Mouse (Mus musculus): ENCODE results near the gene Ankrd42. TPM values are rescaled to one million over a fixed set of nuclear protein-coding genes. Genes with fewer than 3 reads are reported as not detected.

The Ankrd42 gene
- total RNA-seq (2021), result 1 to 10 TPM; 6.6 to 8.5 TPM
- polyA plus RNA-seq (2012; rRNA removed), result 1.1 and 1.3 TPM in 2 replicates
- long read RNA-seq, transcript Ankrd42-202 (12 exons, 2,782 nt), result major isoform, 7 of 9 reads
- long read RNA-seq, partial matches to known transcripts, result 1 of 9 reads
- long read RNA-seq, other reads (novel, unspliced or antisense), result 1 of 9 reads

DNA sequence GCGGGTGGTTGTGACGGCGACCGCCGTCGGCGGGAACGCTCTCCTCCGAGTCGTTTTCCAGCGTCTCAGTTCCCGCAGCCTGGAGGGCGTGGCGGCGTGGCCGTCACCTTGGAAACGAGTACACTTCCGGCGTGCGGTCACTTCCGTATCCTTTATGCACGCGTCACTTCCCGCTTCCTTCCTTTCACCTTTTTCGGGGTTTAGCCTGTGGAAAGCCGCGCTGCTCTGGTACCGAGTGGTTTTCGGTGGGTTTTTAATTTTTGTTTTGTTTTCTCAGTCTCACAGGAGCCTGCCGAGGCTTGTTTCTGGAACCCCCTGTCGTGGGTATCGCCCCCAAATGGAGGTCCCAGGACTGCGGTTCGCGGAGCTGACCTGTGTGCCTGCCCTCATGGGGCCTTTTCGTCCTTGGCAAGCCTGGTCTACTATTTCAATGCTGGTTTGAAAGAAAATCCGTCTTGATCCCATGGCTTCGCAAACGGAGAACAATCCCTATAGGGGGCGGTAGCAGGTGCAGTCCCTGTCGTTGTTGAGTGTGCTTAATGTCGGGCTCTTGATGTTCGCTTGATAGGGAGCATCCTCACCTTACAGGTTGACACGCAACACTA, at the start of gene Ankrd42:
Gene Ankrd42 (minus strand): TSS at position 122 of the 605 bp plus-strand sequence.
- DNase-seq, result peak; percentile 94

GRCm38 (mm10) chr7:92677346-92677745, 40.4 kb upstream of the Ankrd42 start:
- no peak for DNase-seq

- DNase-seq, result no peak
These were observed 38.2 kb upstream of the Ankrd42 start for GRCm38 (mm10) chr7:92675131-92675530.

- DNase-seq, result peak; percentile 97
These were observed 32.8 kb upstream of the Ankrd42 start, which contains the start of gene Pcf11 for GRCm38 (mm10) chr7:92669507-92670471. TSS of gene Pcf11 (minus strand) at chr7:92669934.

- DNase-seq, result peak; percentile 70
These were observed 32.0 kb upstream of the Ankrd42 start for GRCm38 (mm10) chr7:92668791-92669506.

DNA sequence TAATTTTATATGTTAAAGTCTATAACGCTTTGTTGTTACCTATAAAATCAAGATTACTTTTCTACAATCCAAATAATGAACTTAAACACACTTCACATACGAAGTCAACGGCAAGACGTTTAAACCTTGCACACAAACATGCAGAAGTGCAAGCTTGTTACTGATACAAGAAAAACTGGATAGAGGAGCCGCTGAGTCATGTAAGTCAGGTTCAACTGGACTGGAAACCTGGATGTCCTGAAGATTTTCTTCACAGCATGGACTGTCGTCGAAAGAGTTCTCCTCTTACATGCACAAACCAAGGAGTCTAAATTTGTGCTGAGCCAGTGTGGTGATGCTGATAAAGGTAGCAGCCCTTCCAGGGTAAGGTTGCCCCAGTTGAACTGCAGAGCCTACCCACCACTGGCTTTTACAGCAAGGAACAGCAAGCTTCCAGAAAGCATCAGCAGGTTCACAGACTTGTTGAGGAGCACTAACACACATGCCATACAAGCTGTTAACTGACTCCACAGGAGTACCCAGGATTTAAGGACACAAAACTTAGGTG, 29.4 kb upstream of the Ankrd42 start:
- no peak for DNase-seq

GRCm38 (mm10) chr7:92658050-92658449, 21.1 kb upstream of the Ankrd42 start:
- no peak for DNase-seq

- no peak for DNase-seq
These were observed 19.4 kb upstream of the Ankrd42 start for GRCm38 (mm10) chr7:92656386-92656785.

GRCm38 (mm10) chr7:92653329-92653728, 16.4 kb upstream of the Ankrd42 start:
- no peak for DNase-seq

GRCm38 (mm10) chr7:92647790-92648189, 10.8 kb upstream of the Ankrd42 start:
- no peak for DNase-seq

GRCm38 (mm10) chr7:92642358-92642757, 5.4 kb upstream of the Ankrd42 start:
- DNase-seq, result no peak

GRCm38 (mm10) chr7:92638050-92638449, 1.1 kb upstream of the Ankrd42 start:
- no peak for DNase-seq

DNA sequence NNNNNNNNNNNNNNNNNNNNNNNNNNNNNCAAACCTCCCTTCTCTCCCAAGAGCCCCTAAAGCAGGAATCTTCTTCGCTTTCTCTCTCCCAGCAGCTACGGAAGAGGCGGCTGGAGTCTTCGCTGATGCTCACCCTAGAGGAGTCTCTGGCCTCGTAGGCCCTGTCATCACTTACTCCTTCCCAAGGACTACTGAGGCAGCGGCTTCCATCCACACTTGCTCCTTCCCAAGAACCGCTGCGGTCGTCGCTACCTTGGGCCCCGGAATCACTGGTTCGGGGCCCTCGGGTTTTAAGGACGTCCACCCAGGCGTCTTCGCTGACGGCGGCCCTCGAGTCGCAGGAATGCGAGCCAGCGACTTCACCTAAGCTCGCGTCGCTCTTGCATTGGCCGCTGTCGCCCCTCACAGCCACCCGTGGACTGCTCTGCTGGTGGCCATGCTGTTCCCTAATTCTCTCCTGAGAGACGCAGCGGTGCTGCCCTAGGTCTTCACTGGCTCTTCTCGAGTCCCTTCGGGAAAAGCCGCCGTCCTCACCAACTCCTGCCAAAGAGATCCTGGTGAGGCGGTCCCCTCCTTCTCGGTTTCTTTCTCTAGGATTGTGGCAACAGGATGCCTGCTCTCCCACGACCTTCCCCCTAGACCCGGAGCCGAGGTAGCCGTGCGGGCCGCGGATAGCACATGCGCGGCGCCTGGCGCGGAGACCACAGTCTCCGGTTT, 489 bp downstream of the Ankrd42 start:
- DNase-seq, result no peak

GRCm38 (mm10) chr7:92630167-92630566, 6.8 kb downstream of the Ankrd42 start:
- DNase-seq, result peak; percentile 33

GRCm38 (mm10) chr7:92624488-92624887, 12.5 kb downstream of the Ankrd42 start:
- no peak for DNase-seq

GRCm38 (mm10) chr7:92610830-92611229, 26.1 kb downstream of the Ankrd42 start:
- no peak for DNase-seq

- DNase-seq, result peak; percentile 64
These were observed 32.0 kb downstream of the Ankrd42 start for GRCm38 (mm10) chr7:92604961-92605360.

DNA sequence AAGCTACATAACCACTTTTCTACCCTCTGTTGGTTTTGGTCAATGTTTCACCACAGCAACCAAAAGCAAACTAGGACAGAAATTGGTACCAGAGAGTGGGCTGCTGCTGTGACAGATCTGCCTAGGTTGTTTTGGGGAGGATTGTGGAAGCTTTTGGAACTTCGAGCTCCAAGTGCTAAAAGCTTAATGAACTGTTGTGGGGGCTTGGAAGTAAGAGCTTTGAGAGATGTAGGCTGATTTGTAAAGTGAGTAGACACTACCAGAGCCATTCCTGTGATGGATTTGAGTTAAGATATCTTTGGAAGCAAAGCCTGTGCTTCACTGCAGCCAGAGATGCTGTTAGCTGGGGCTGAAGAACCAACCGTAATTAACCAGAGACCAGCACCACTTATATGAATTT, 46.1 kb downstream of the Ankrd42 start:
- DNase-seq, result no peak

DNA sequence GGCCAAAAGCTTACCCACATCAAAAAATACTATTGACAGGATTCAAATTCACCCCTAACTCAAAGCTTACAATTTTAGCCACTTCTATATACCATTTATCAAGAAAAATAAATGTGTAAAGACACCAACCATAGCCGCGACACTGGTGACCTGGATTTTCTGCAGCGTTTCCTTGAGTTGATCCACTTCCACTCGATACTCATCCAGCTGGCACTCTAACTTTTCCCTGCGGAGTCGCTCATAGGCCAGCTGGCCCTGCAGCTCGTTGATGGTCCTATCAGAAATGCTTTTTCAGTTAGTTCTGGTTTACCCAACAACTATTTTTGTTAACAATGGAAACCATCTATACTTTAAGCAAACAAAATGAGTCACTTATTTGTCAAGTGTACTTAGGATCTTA, 47.0 kb downstream of the Ankrd42 start:
- DNase-seq, result no peak

GRCm38 (mm10) chr7:92583567-92583966, 53.4 kb downstream of the Ankrd42 start:
- no peak for DNase-seq
